Mouse (Mus musculus): ENCODE results near the gene Olfm2. TPM values are rescaled to one million over a fixed set of nuclear protein-coding genes. Genes with fewer than 3 reads are reported as not detected.

Gene Olfm2
- polyA plus RNA-seq, 1 experiment from 2014 or later = 226 TPM

GRCm38 (mm10) chr9:20740407-20740806 lies 5.7 kb downstream of the Olfm2 start:
- peak; percentile 14; the same call in 1 of the 2 replicates for ATAC-seq (ENCODE audit: low FRiP score, low read depth)
- Histone ChIP-seq H3K9ac (no peak overlapping the region), H3K4me1 (replicated peaks) (peaks cover 18% of the 10 kb centered on the region), H3K4me3 (no peak overlapping the region), H3K27ac (replicated peaks) (no peak overlapping the region), H3K27me3 (no peaks in the 10 kb centered on the region), H3K9me3 (no peaks in the 10 kb centered on the region), H3K36me3 (no peaks in the 10 kb centered on the region), H3K4me2 (0 out of 2 replicates have a peak overlapping the region, but pooled peaks have one; percentile 18)
- 4% methylated on average over 12 of the region's 12 CpGs for WGBS

- Histone ChIP-seq H3K9me3 (no peaks in the 10 kb centered on the region), H3K27me3 (no peaks in the 10 kb centered on the region), H3K4me3 (no peak overlapping the region), H3K27ac (replicated peaks) (no peak overlapping the region), H3K36me3 (no peaks in the 10 kb centered on the region), H3K4me2 (no peak overlapping the region), H3K9ac (no peak overlapping the region), H3K4me1 (replicated peaks) (peaks cover under 1% of the 10 kb centered on the region; the same call in 1 of the 2 replicates)
- 50% methylated on average over 8 of the region's 8 CpGs for WGBS
- no peak for ATAC-seq (ENCODE audit: low FRiP score, low read depth)
These were observed 7.7 kb downstream of the Olfm2 start for GRCm38 (mm10) chr9:20738251-20738999.

- Histone ChIP-seq H3K27me3 (no peaks in the 10 kb centered on the region), H3K4me2 (no peak overlapping the region), H3K4me1 (replicated peaks) (no peaks in the 10 kb centered on the region), H3K9me3 (no peaks in the 10 kb centered on the region), H3K4me3 (no peak overlapping the region), H3K36me3 (no peaks in the 10 kb centered on the region), H3K27ac (replicated peaks) (no peak overlapping the region), H3K9ac (no peak overlapping the region)
- no peak for ATAC-seq (ENCODE audit: low FRiP score, low read depth)
- WGBS = 90% methylated on average over 2 of the region's 2 CpGs
These were observed 8.9 kb downstream of the Olfm2 start for GRCm38 (mm10) chr9:20737227-20737626.

GRCm38 (mm10) chr9:20734692-20735091 lies 11.5 kb downstream of the Olfm2 start:
- Histone ChIP-seq H3K9ac (no peak overlapping the region), H3K4me2 (no peak overlapping the region), H3K36me3 (no peaks in the 10 kb centered on the region), H3K27me3 (no peaks in the 10 kb centered on the region), H3K4me1 (replicated peaks) (no peaks in the 10 kb centered on the region), H3K27ac (replicated peaks) (no peak overlapping the region), H3K4me3 (no peak overlapping the region), H3K9me3 (no peaks in the 10 kb centered on the region)
- WGBS = 74% methylated on average over 3 of the region's 3 CpGs
- ATAC-seq (ENCODE audit: low FRiP score, low read depth) = no peak

- no peak overlapping the region for H3K9ac ChIP-seq
- no peak for ATAC-seq (ENCODE audit: low FRiP score, low read depth)
- H3K36me3 ChIP-seq = no peaks in the 10 kb centered on the region
- H3K27ac ChIP-seq (replicated peaks) = no peak overlapping the region
- H3K4me1 ChIP-seq (replicated peaks) = peaks cover 11% of the 10 kb centered on the region
- no peak overlapping the region for H3K4me3 ChIP-seq
- no peaks in the 10 kb centered on the region for H3K9me3 ChIP-seq
- no peaks in the 10 kb centered on the region for H3K27me3 ChIP-seq
- H3K4me2 ChIP-seq = no peak overlapping the region
- 68% methylated on average over 4 of the region's 4 CpGs for WGBS
These were observed 14.4 kb downstream of the Olfm2 start for GRCm38 (mm10) chr9:20731797-20732196.

- H3K9ac ChIP-seq = no peak overlapping the region
- 46% methylated on average over 6 of the region's 6 CpGs for WGBS
- H3K4me1 ChIP-seq (replicated peaks) = peaks cover 27% of the 10 kb centered on the region
- ATAC-seq (ENCODE audit: low FRiP score, low read depth) = no peak
- no peak overlapping the region for H3K4me2 ChIP-seq
- H3K27ac ChIP-seq (replicated peaks) = no peak overlapping the region
- H3K27me3 ChIP-seq = no peaks in the 10 kb centered on the region
- no peaks in the 10 kb centered on the region for H3K9me3 ChIP-seq
- H3K36me3 ChIP-seq = no peaks in the 10 kb centered on the region
- no peak overlapping the region for H3K4me3 ChIP-seq
These were observed 16.7 kb downstream of the Olfm2 start for GRCm38 (mm10) chr9:20729451-20729850.

- Histone ChIP-seq H3K36me3 (no peaks in the 10 kb centered on the region), H3K9me3 (no peaks in the 10 kb centered on the region), H3K27me3 (no peaks in the 10 kb centered on the region), H3K4me2 (peak overlapping the region; percentile 98), H3K9ac (peak overlapping the region; percentile 63), H3K4me3 (peak overlapping the region; percentile 61), H3K4me1 (replicated peaks) (peaks cover 27% of the 10 kb centered on the region), H3K27ac (replicated peaks) (no peak overlapping the region)
- under 1% methylated on average over 40 of the region's 46 CpGs for WGBS
- ATAC-seq (ENCODE audit: low FRiP score, low read depth) = peak; percentile 47
These were observed 18.5 kb downstream of the Olfm2 start for GRCm38 (mm10) chr9:20727601-20728113.

GRCm38 (mm10) chr9:20726859-20727600 lies 19.1 kb downstream of the Olfm2 start:
- peak overlapping the region; percentile 8; the same call in 1 of the 2 replicates for H3K27ac ChIP-seq (replicated peaks)
- peak overlapping the region; percentile 98 for H3K4me2 ChIP-seq
- no peaks in the 10 kb centered on the region for H3K36me3 ChIP-seq
- peak overlapping the region; percentile 61 for H3K4me3 ChIP-seq
- WGBS = under 1% methylated on average over 52 of the region's 54 CpGs
- ATAC-seq (ENCODE audit: low FRiP score, low read depth) = peak; percentile 49
- no peaks in the 10 kb centered on the region for H3K9me3 ChIP-seq
- H3K4me1 ChIP-seq (replicated peaks) = peaks cover 27% of the 10 kb centered on the region
- no peaks in the 10 kb centered on the region for H3K27me3 ChIP-seq
- peak overlapping the region; percentile 63 for H3K9ac ChIP-seq

DNA sequence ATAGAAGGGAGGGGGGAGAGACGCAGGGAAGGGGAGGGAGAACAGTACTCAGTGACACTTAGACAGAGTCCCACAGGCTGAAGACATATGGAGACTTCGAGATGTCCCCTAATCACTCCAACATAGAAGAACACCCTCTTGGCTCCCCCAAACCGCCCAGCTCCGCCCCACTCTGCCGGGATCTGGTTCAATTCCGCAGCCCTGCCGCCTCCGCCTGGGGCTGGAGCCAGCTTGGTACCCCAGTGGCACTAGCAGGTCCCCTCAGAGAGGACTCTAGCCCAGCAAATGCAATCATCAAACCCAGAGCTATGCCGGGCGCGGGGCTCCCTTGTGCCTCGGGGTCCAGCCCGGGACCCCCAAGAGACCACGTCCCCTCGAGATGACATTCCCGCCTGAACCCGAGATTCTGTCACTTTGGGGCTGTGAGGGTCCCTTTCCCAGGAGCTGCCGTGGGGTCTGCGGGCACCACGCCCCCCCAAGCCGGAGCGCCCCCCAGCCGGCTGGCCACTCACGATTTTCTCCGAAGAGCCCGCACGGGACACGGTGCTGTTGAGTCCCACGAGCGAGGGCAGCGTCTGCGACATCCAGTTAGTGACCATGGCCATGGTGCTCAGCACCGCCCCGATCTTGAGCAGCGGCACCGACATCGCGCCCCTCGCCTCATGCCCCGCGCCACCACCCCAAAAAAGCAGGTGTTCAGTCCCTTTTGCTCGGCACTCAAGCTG lies 19.9 kb downstream of the Olfm2 start:
- peaks cover 32% of the 10 kb centered on the region for H3K4me1 ChIP-seq (replicated peaks)
- peak overlapping the region; percentile 8; the same call in 1 of the 2 replicates for H3K27ac ChIP-seq (replicated peaks)
- H3K9me3 ChIP-seq = no peaks in the 10 kb centered on the region
- H3K4me3 ChIP-seq = peak overlapping the region; percentile 61
- H3K9ac ChIP-seq = peak overlapping the region; percentile 63
- peak overlapping the region; percentile 98 for H3K4me2 ChIP-seq
- no peaks in the 10 kb centered on the region for H3K36me3 ChIP-seq
- peak; percentile 42; the same call in 1 of the 2 replicates for ATAC-seq (ENCODE audit: low FRiP score, low read depth)
- H3K27me3 ChIP-seq = no peaks in the 10 kb centered on the region
- WGBS = 2% methylated on average over 42 of the region's 42 CpGs

GRCm38 (mm10) chr9:20721582-20721981 lies 24.6 kb downstream of the Olfm2 start:
- Histone ChIP-seq H3K9me3 (no peaks in the 10 kb centered on the region), H3K4me2 (no peak overlapping the region), H3K27me3 (no peaks in the 10 kb centered on the region), H3K27ac (replicated peaks) (no peak overlapping the region), H3K4me3 (no peak overlapping the region), H3K4me1 (replicated peaks) (peaks cover 19% of the 10 kb centered on the region), H3K9ac (no peak overlapping the region), H3K36me3 (no peaks in the 10 kb centered on the region)
- ATAC-seq (ENCODE audit: low FRiP score, low read depth) = no peak
- 23% methylated on average over 2 of the region's 2 CpGs for WGBS

- Histone ChIP-seq H3K36me3 (peaks cover 3% of the 10 kb centered on the region; the same call in 1 of the 2 replicates), H3K4me2 (no peak overlapping the region), H3K27ac (replicated peaks) (no peak overlapping the region), H3K4me1 (replicated peaks) (peaks cover 17% of the 10 kb centered on the region), H3K9ac (no peak overlapping the region), H3K9me3 (no peaks in the 10 kb centered on the region), H3K27me3 (no peaks in the 10 kb centered on the region), H3K4me3 (no peak overlapping the region)
- ATAC-seq (ENCODE audit: low FRiP score, low read depth) = no peak
- WGBS = 75% methylated on average over 7 of the region's 7 CpGs
These were observed 30.8 kb downstream of the Olfm2 start for GRCm38 (mm10) chr9:20715332-20715731.
